Mouse (Mus musculus): ENCODE measurements around the gene Gnb3. TPM values are rescaled to one million over a fixed set of nuclear protein-coding genes. Genes with fewer than 3 reads are reported as not detected.
A peak's percentile ranks its signal among the peaks of the same experiment; 100 is the strongest.

The Gnb3 gene
- polyA plus RNA-seq, 1 experiment = not detected

- H3K4me1 ChIP-seq (ENCODE audit: control insufficient read depth, insufficient read depth, low read length) = no peaks in the 10 kb centered on the region; the same call in 1 of the 2 replicates
- H3K27ac ChIP-seq (ENCODE audit: control insufficient read depth, insufficient read depth, low read depth, low read length) = no peak overlapping the region
- H3K36me3 ChIP-seq (ENCODE audit: control insufficient read depth, insufficient read depth, low read length) = no peaks in the 10 kb centered on the region
- no peak for TF ChIP-seq POLR2A (IDR thresholded peaks at IDR 0.05; ENCODE audit: control insufficient read depth, low read depth, low read length)
- H3K4me3 ChIP-seq (ENCODE audit: control insufficient read depth, low read depth, low read length) = no peak overlapping the region
- no peaks in the 10 kb centered on the region for H3K27me3 ChIP-seq (ENCODE audit: control insufficient read depth, insufficient read depth, low read length)
These were observed 41.7 kb upstream of the Gnb3 start for GRCm38 (mm10) chr6:124881821-124882220.

GRCm38 (mm10) chr6:124879390-124879789 lies 39.3 kb upstream of the Gnb3 start:
- H3K36me3 ChIP-seq (ENCODE audit: control insufficient read depth, insufficient read depth, low read length) = no peaks in the 10 kb centered on the region
- H3K27ac ChIP-seq (ENCODE audit: control insufficient read depth, insufficient read depth, low read depth, low read length) = no peak overlapping the region
- TF ChIP-seq CTCF (IDR thresholded peaks at IDR 0.05; ENCODE audit: control insufficient read depth, insufficient read depth, insufficient replicate concordance, low read depth, low read length) (no peak), POLR2A (IDR thresholded peaks at IDR 0.05; ENCODE audit: control insufficient read depth, low read depth, low read length) (no peak)
- H3K27me3 ChIP-seq (ENCODE audit: control insufficient read depth, insufficient read depth, low read length) = no peaks in the 10 kb centered on the region
- no peak overlapping the region for H3K4me3 ChIP-seq (ENCODE audit: control insufficient read depth, low read depth, low read length)
- H3K4me1 ChIP-seq (ENCODE audit: control insufficient read depth, insufficient read depth, low read length) = no peaks in the 10 kb centered on the region

- H3K27ac ChIP-seq (ENCODE audit: control insufficient read depth, insufficient read depth, low read depth, low read length) = no peak overlapping the region
- TF ChIP-seq CTCF (IDR thresholded peaks at IDR 0.05; ENCODE audit: control insufficient read depth, insufficient read depth, insufficient replicate concordance, low read depth, low read length) (no peak), POLR2A (IDR thresholded peaks at IDR 0.05; ENCODE audit: control insufficient read depth, low read depth, low read length) (no peak)
These were observed 34.3 kb upstream of the Gnb3 start for GRCm38 (mm10) chr6:124874348-124874747.

GRCm38 (mm10) chr6:124866560-124866959 lies 26.5 kb upstream of the Gnb3 start:
- TF ChIP-seq POLR2A (IDR thresholded peaks at IDR 0.05; ENCODE audit: control insufficient read depth, low read depth, low read length) (no peak), CTCF (IDR thresholded peaks at IDR 0.05; ENCODE audit: control insufficient read depth, insufficient read depth, insufficient replicate concordance, low read depth, low read length) (no peak)
- no peaks in the 10 kb centered on the region for H3K27me3 ChIP-seq (ENCODE audit: control insufficient read depth, insufficient read depth, low read length)
- H3K27ac ChIP-seq (ENCODE audit: control insufficient read depth, insufficient read depth, low read depth, low read length) = no peak overlapping the region
- no peak overlapping the region for H3K4me3 ChIP-seq (ENCODE audit: control insufficient read depth, low read depth, low read length)
- peaks cover 4% of the 10 kb centered on the region; the same call in 1 of the 2 replicates for H3K4me1 ChIP-seq (ENCODE audit: control insufficient read depth, insufficient read depth, low read length)
- no peaks in the 10 kb centered on the region for H3K36me3 ChIP-seq (ENCODE audit: control insufficient read depth, insufficient read depth, low read length)

More at GRCm38 (mm10) chr6:124874348-124874747, 34.3 kb upstream of the Gnb3 start:
- no peaks in the 10 kb centered on the region for H3K27me3 ChIP-seq (ENCODE audit: control insufficient read depth, insufficient read depth, low read length)
- no peak overlapping the region for H3K4me3 ChIP-seq (ENCODE audit: control insufficient read depth, low read depth, low read length)
- H3K4me1 ChIP-seq (ENCODE audit: control insufficient read depth, insufficient read depth, low read length) = no peaks in the 10 kb centered on the region
- no peaks in the 10 kb centered on the region for H3K36me3 ChIP-seq (ENCODE audit: control insufficient read depth, insufficient read depth, low read length)

GRCm38 (mm10) chr6:124865766-124866362 lies 25.8 kb upstream of the Gnb3 start:
- no peak overlapping the region for H3K27ac ChIP-seq (ENCODE audit: control insufficient read depth, insufficient read depth, low read depth, low read length)
- H3K36me3 ChIP-seq (ENCODE audit: control insufficient read depth, insufficient read depth, low read length) = no peaks in the 10 kb centered on the region
- TF ChIP-seq POLR2A (IDR thresholded peaks at IDR 0.05; ENCODE audit: control insufficient read depth, low read depth, low read length) (no peak), CTCF (IDR thresholded peaks at IDR 0.05; ENCODE audit: control insufficient read depth, insufficient read depth, insufficient replicate concordance, low read depth, low read length) (no peak)
- no peaks in the 10 kb centered on the region for H3K27me3 ChIP-seq (ENCODE audit: control insufficient read depth, insufficient read depth, low read length)
- H3K4me3 ChIP-seq (ENCODE audit: control insufficient read depth, low read depth, low read length) = no peak overlapping the region
- H3K4me1 ChIP-seq (ENCODE audit: control insufficient read depth, insufficient read depth, low read length) = peaks cover 4% of the 10 kb centered on the region; the same call in 1 of the 2 replicates

- peaks cover 4% of the 10 kb centered on the region; the same call in 1 of the 2 replicates for H3K4me1 ChIP-seq (ENCODE audit: control insufficient read depth, insufficient read depth, low read length)
- H3K27ac ChIP-seq (ENCODE audit: control insufficient read depth, insufficient read depth, low read depth, low read length) = no peak within 1 kb of the TSS
- no peaks in the 10 kb centered on the region for H3K27me3 ChIP-seq (ENCODE audit: control insufficient read depth, insufficient read depth, low read length)
These were observed 23.7 kb upstream of the Gnb3 start, which contains the start of gene Gpr162 for GRCm38 (mm10) chr6:124863658-124864298. TSS of gene Gpr162 (minus strand) at chr6:124863983.

GRCm38 (mm10) chr6:124863125-124863657 lies 23.1 kb upstream of the Gnb3 start:
- no peak for TF ChIP-seq POLR2A (IDR thresholded peaks at IDR 0.05; ENCODE audit: control insufficient read depth, low read depth, low read length)
- no peak overlapping the region for H3K27ac ChIP-seq (ENCODE audit: control insufficient read depth, insufficient read depth, low read depth, low read length)
- no peaks in the 10 kb centered on the region for H3K36me3 ChIP-seq (ENCODE audit: control insufficient read depth, insufficient read depth, low read length)
- peak overlapping the region; percentile 48 for H3K4me3 ChIP-seq (ENCODE audit: control insufficient read depth, low read depth, low read length)
- H3K4me1 ChIP-seq (ENCODE audit: control insufficient read depth, insufficient read depth, low read length) = peaks cover 4% of the 10 kb centered on the region
- no peaks in the 10 kb centered on the region for H3K27me3 ChIP-seq (ENCODE audit: control insufficient read depth, insufficient read depth, low read length)

More at GRCm38 (mm10) chr6:124863658-124864298, 23.7 kb upstream of the Gnb3 start, which contains the start of gene Gpr162:
- TF ChIP-seq POLR2A (IDR thresholded peaks at IDR 0.05; ENCODE audit: control insufficient read depth, low read depth, low read length) = no peak
- no peak for TF ChIP-seq CTCF (IDR thresholded peaks at IDR 0.05; ENCODE audit: control insufficient read depth, insufficient read depth, insufficient replicate concordance, low read depth, low read length)
- H3K4me3 ChIP-seq (ENCODE audit: control insufficient read depth, low read depth, low read length) = peak within 1 kb of the TSS; percentile 48
- H3K36me3 ChIP-seq (ENCODE audit: control insufficient read depth, insufficient read depth, low read length) = no peaks in the 10 kb centered on the region

All from testis, adult 2 months (tissue).